Mouse (Mus musculus): ENCODE measurements around the gene Ing1.
"Not testable (repeated sequence)": the region's sequence is repeated elsewhere in the genome, so short reads cannot be mapped to it uniquely, and the experiment has no call there.

Gene Ing1

GRCm38 (mm10) chr8:11550281-11550948 lies 5.0 kb upstream of the Ing1 start, which contains the start of gene Cars2:
Gene Cars2, minus strand, starts transcription at chr8:11550783.
- DNase-seq (ENCODE audit: low read depth, low spot score): peak; percentile 63

GRCm38 (mm10) chr8:11551497-11551896 lies 3.9 kb upstream of the Ing1 start:
- DNase-seq (ENCODE audit: low read depth, low spot score): not testable (repeated sequence)

GRCm38 (mm10) chr8:11552390-11552789 lies 3.0 kb upstream of the Ing1 start:
- DNase-seq (ENCODE audit: low read depth, low spot score): no peak

GRCm38 (mm10) chr8:11555720-11556591 lies 585 bp downstream of the Ing1 start:
- peak; percentile 97 for DNase-seq (ENCODE audit: low read depth, low spot score)

- peak; percentile 2 for DNase-seq (ENCODE audit: low read depth, low spot score)
Measured at GRCm38 (mm10) chr8:11556691-11557423, 1.5 kb downstream of the Ing1 start.

GRCm38 (mm10) chr8:11557424-11557767 lies 2.0 kb downstream of the Ing1 start:
- peak; percentile 8 for DNase-seq (ENCODE audit: low read depth, low spot score)

GRCm38 (mm10) chr8:11557768-11558629 lies 2.6 kb downstream of the Ing1 start:
- DNase-seq (ENCODE audit: low read depth, low spot score): peak; percentile 95

GRCm38 (mm10) chr8:11559511-11559910 lies 4.1 kb downstream of the Ing1 start:
- DNase-seq (ENCODE audit: low read depth, low spot score): no peak

GRCm38 (mm10) chr8:11560220-11560619 lies 4.8 kb downstream of the Ing1 start:
- no peak for DNase-seq (ENCODE audit: low read depth, low spot score)

GRCm38 (mm10) chr8:11564236-11564635 lies 8.9 kb downstream of the Ing1 start:
- no peak for DNase-seq (ENCODE audit: low read depth, low spot score)

GRCm38 (mm10) chr8:11564721-11565120 lies 9.3 kb downstream of the Ing1 start:
- DNase-seq (ENCODE audit: low read depth, low spot score): no peak

GRCm38 (mm10) chr8:11568193-11568592 lies 12.8 kb downstream of the Ing1 start:
- not testable (repeated sequence) for DNase-seq (ENCODE audit: low read depth, low spot score)

GRCm38 (mm10) chr8:11569260-11570097 lies 14.1 kb downstream of the Ing1 start:
- DNase-seq (ENCODE audit: low read depth, low spot score): no peak

- no peak for DNase-seq (ENCODE audit: low read depth, low spot score)
Measured at GRCm38 (mm10) chr8:11570742-11571141, 15.4 kb downstream of the Ing1 start.

GRCm38 (mm10) chr8:11571950-11572349 lies 16.6 kb downstream of the Ing1 start:
- DNase-seq (ENCODE audit: low read depth, low spot score): no peak

GRCm38 (mm10) chr8:11572428-11572827 lies 17.1 kb downstream of the Ing1 start:
- no peak for DNase-seq (ENCODE audit: low read depth, low spot score)

GRCm38 (mm10) chr8:11574911-11575603 lies 19.7 kb downstream of the Ing1 start:
- DNase-seq (ENCODE audit: low read depth, low spot score): no peak

GRCm38 (mm10) chr8:11575604-11576384 lies 20.4 kb downstream of the Ing1 start:
- no peak for DNase-seq (ENCODE audit: low read depth, low spot score)

Data from retina, adult 2 months (tissue).